Mouse (Mus musculus) CH12.LX (cell line): ENCODE measurements around the gene Ifitm5. TPM values are rescaled to one million over a fixed set of nuclear protein-coding genes. Genes with fewer than 3 reads are reported as not detected.

Experiments
- DNase-seq: peaks from one replicate; pipeline ENCODE4 v3.0.0-alpha.2; 2013; ENCODE audit errors: extremely low read depth
- H3K27ac ChIP-seq: 2 replicates; pipeline ENCODE4 v1.5.1; 2012; ENCODE audit warnings: low read depth, mild to moderate bottlenecking, control low read depth, moderate library complexity; ENCODE audit not compliant: insufficient read depth
- H3K27me3 ChIP-seq: replicated peaks from 2 replicates; pipeline ENCODE3; 2012; ENCODE audit warnings: inconsistent platforms
- H3K36me3 ChIP-seq, 2 experiments: replicated peaks in 1 of 2; 2 replicates each; pipeline versions ENCODE3 to v1.6.1; 2012; ENCODE audit warnings: inconsistent platforms in 1 of 2, low read length in 1 of 2, mild to moderate bottlenecking in 1 of 2, mixed read lengths in 1 of 2, moderate library complexity in 1 of 2; ENCODE audit not compliant: control insufficient read depth in 1 of 2, insufficient read depth in 1 of 2
- H3K4me1 ChIP-seq, 2 experiments: 2 replicates each; pipeline ENCODE4 v1.6.1; 2012; ENCODE audit warnings: inconsistent platforms in 1 of 2, moderate library complexity in 1 of 2; ENCODE audit not compliant: insufficient read depth in 2 of 2, control insufficient read depth in 1 of 2
- H3K4me2 ChIP-seq: 2 replicates; pipeline ENCODE4 v1.6.1; 2012; ENCODE audit warnings: low read depth, mild to moderate bottlenecking, control low read depth; ENCODE audit not compliant: poor library complexity, insufficient read depth, severe bottlenecking
- H3K4me3 ChIP-seq, 3 experiments: fragments of 150-350 bp in 1 of 3; sonication (generic) in 1 of 3; replicated peaks in 1 of 3; 2 replicates each; pipeline versions ENCODE3 to v1.5.1; 2011 to 2012; ENCODE audit warnings: low read depth in 2 of 3, low read length in 2 of 3, mild to moderate bottlenecking in 2 of 3, moderate library complexity in 2 of 3, control low read depth in 1 of 3, improper control_type of control experiment in 1 of 3, inconsistent platforms in 1 of 3, mixed read lengths in 1 of 3; ENCODE audit not compliant: poor library complexity in 1 of 3
- H3K79me2 ChIP-seq: replicated peaks from 2 replicates; pipeline ENCODE4 v1.6.1; 2012; ENCODE audit warnings: mild to moderate bottlenecking, moderate library complexity; ENCODE audit not compliant: control insufficient read depth, poor library complexity, insufficient read depth, severe bottlenecking; ENCODE audit errors: extremely low read depth
- H3K9ac ChIP-seq: 2 replicates; pipeline ENCODE4 v1.6.1; 2012; ENCODE audit warnings: low read depth, mild to moderate bottlenecking, control low read depth, moderate library complexity; ENCODE audit not compliant: insufficient read depth
- H3K9me3 ChIP-seq: replicated peaks from 2 replicates; pipeline ENCODE3; 2012; ENCODE audit warnings: low read length, inconsistent platforms, mixed read lengths
- CTCF ChIP-seq, 2 experiments: IDR thresholded peaks in 1 of 2; conservative IDR thresholded peaks in 1 of 2; 2 replicates each; pipeline ENCODE4 v1.5.1; 2011 to 2012; ENCODE audit warnings: low read depth in 2 of 2, low read length in 2 of 2, improper control_type of control experiment in 1 of 2, inconsistent platforms in 1 of 2, mild to moderate bottlenecking in 1 of 2, moderate library complexity in 1 of 2
- E2F4 ChIP-seq: IDR thresholded peaks from 2 replicates; pipeline ENCODE4 v1.6.1; 2011; ENCODE audit warnings: low read depth, low read length, improper control_type of control experiment; ENCODE audit not compliant: insufficient replicate concordance
- ELF1 ChIP-seq: IDR thresholded peaks from 2 replicates; pipeline ENCODE4 v1.6.1; 2014; ENCODE audit warnings: low read depth, mild to moderate bottlenecking, inconsistent platforms, low read length, improper control_type of control experiment
- EP300 ChIP-seq: IDR thresholded peaks from 2 replicates; pipeline ENCODE4 v1.6.1; 2011; ENCODE audit warnings: low read length, improper control_type of control experiment
- GABPA ChIP-seq: IDR thresholded peaks from 2 replicates; pipeline ENCODE4 v1.6.1; 2012; ENCODE audit warnings: low read depth, low read length, improper control_type of control experiment, inconsistent platforms; ENCODE audit not compliant: insufficient replicate concordance
- IRF4 ChIP-seq: IDR thresholded peaks from 2 replicates; pipeline ENCODE4 v1.6.1; 2014; ENCODE audit warnings: low read depth, mild to moderate bottlenecking, inconsistent platforms, low read length, improper control_type of control experiment
- JUN ChIP-seq: IDR thresholded peaks from 2 replicates; pipeline ENCODE4 v1.6.1; 2011; ENCODE audit warnings: low read depth, mild to moderate bottlenecking, low read length, improper control_type of control experiment, moderate library complexity; ENCODE audit not compliant: insufficient read depth
- JUND ChIP-seq: conservative IDR thresholded peaks from 2 replicates; pipeline ENCODE4 v1.6.1; 2011; ENCODE audit warnings: low read depth, low read length, improper control_type of control experiment
- MAZ ChIP-seq: IDR thresholded peaks from 2 replicates; pipeline ENCODE4 v1.6.1; 2012; ENCODE audit warnings: low read depth, mild to moderate bottlenecking, inconsistent platforms, low read length, improper control_type of control experiment, moderate library complexity
- MYC ChIP-seq: IDR thresholded peaks from 2 replicates; pipeline ENCODE4 v1.6.1; 2011; ENCODE audit warnings: low read depth, mild to moderate bottlenecking, improper control_type of control experiment, low read length
- NELFE ChIP-seq: IDR thresholded peaks from 2 replicates; pipeline ENCODE4 v1.6.1; 2011; ENCODE audit warnings: low read depth, low read length, improper control_type of control experiment
- PAX5 ChIP-seq: IDR thresholded peaks from 2 replicates; pipeline ENCODE4 v1.6.1; 2012; ENCODE audit warnings: low read length, inconsistent platforms, mixed read lengths
- RAD21 ChIP-seq: IDR thresholded peaks from 2 replicates; pipeline ENCODE4 v1.6.1; 2011; ENCODE audit warnings: low read depth, mild to moderate bottlenecking, low read length, improper control_type of control experiment, moderate library complexity
- RCOR1 ChIP-seq: conservative IDR thresholded peaks from 2 replicates; pipeline ENCODE4 v1.6.1; 2012; ENCODE audit warnings: low read depth, mild to moderate bottlenecking, inconsistent platforms, low read length, improper control_type of control experiment
- SIN3A ChIP-seq: IDR thresholded peaks from 2 replicates; pipeline ENCODE4 v1.6.1; 2012; ENCODE audit warnings: low read length, improper control_type of control experiment, inconsistent platforms
- SMC3 ChIP-seq: IDR thresholded peaks from 2 replicates; pipeline ENCODE4 v1.6.1; 2011; ENCODE audit warnings: low read depth, low read length, improper control_type of control experiment
- TCF12 ChIP-seq: IDR thresholded peaks from 2 replicates; pipeline ENCODE4 v1.6.1; 2014; ENCODE audit warnings: low read depth, mild to moderate bottlenecking, inconsistent platforms, low read length, improper control_type of control experiment
- USF1 ChIP-seq: IDR thresholded peaks from 2 replicates; pipeline ENCODE4 v1.6.1; 2014; ENCODE audit warnings: low read depth, mild to moderate bottlenecking, inconsistent platforms, low read length, improper control_type of control experiment
- USF2 ChIP-seq: conservative IDR thresholded peaks from 2 replicates; pipeline ENCODE4 v1.6.1; 2011; ENCODE audit warnings: low read depth, low read length, improper control_type of control experiment
- ZC3H11A ChIP-seq: IDR thresholded peaks from 2 replicates; pipeline ENCODE4 v1.6.1; 2012; ENCODE audit warnings: low read depth, mild to moderate bottlenecking, inconsistent platforms, low read length, improper control_type of control experiment
- ZNF384 ChIP-seq: IDR thresholded peaks from 2 replicates; pipeline ENCODE4 v1.6.1; 2012; ENCODE audit warnings: low read depth, low read length, improper control_type of control experiment, inconsistent platforms
- dilution Hi-C: fragments of 300-500 bp; cut with MboI; formaldehyde crosslinking; loops from 2 replicates; pipeline ENCODE4 v1.14.3; 2020; ENCODE audit warnings: low sequenced_read_pairs; ENCODE audit not compliant: extremely low pct_unique_long_range_greater_than_20kb, extremely low pct_ligation_motif_present
- in situ Hi-C: fragments of 300-500 bp; cut with MboI; formaldehyde crosslinking; loops from 3 replicates; pipeline ENCODE4 v1.14.3; 2019; ENCODE audit warnings: low sequenced_read_pairs, low pct_ligation_motif_present, low pct_unique_long_range_greater_than_20kb, mixed read lengths
- polyA plus RNA-seq: library from polyadenylated mRNA; unstranded; fragments of >175 nt; gene quantifications from 2 replicates; pipeline ENCODE4 v1.2.1, GENCODE M21; 2012; ENCODE audit warnings: low read depth; ENCODE audit not compliant: insufficient read length
- total RNA-seq, 2 experiments: library from RNA; depleted of rRNA; stranded (reverse); fragments of 300-350 nt in 1 of 2; fragments of >200 nt in 1 of 2; gene quantifications; 2 replicates each; pipeline ENCODE4 v1.2.3; 2012 to 2014

The Ifitm5 gene
- total and polyA plus RNA-seq, 3 experiments: 0.68 to 0.71 TPM; not detected in 1

- in situ Hi-C loops: no loop called here
Measured at GRCm38 (mm10) chr7:140960026-140960425, 9.9 kb upstream of the Ifitm5 start.

GRCm38 (mm10) chr7:140959181-140959901 lies 9.2 kb upstream of the Ifitm5 start:
- no peak overlapping the region for H3K9ac ChIP-seq
- peak; percentile 61 for DNase-seq
- in situ Hi-C loops: loop anchor here (5.0 kb wide), 2 partner anchors 53 to 93 kb away; partner anchors contain the start of gene Ifitm3

More at GRCm38 (mm10) chr7:140960026-140960425, 9.9 kb upstream of the Ifitm5 start:
- no peak overlapping the region for H3K9ac ChIP-seq
- H3K4me3 ChIP-seq: no peak overlapping the region
- no peaks in the 10 kb centered on the region for H3K79me2 ChIP-seq
- DNase-seq: no peak
- TF ChIP-seq NELFE (no peak), TCF12 (no peak), RCOR1 (no peak), PAX5 (no peak), SIN3A (no peak), ZNF384 (no peak), RAD21 (no peak), USF2 (no peak), USF1 (no peak), EP300 (no peak), JUN (no peak), MAZ (no peak), ELF1 (no peak)
- no peaks in the 10 kb centered on the region for H3K36me3 ChIP-seq
- H3K27ac ChIP-seq: no peak overlapping the region
- H3K9me3 ChIP-seq: no peaks in the 10 kb centered on the region
- H3K4me1 ChIP-seq: peaks cover 0 to 12% of the 10 kb centered on the region in 2 experiments; a peak in 3 of 4 replicates
- no peak overlapping the region for H3K4me2 ChIP-seq
- dilution Hi-C loops: no loop called here
- H3K27me3 ChIP-seq: no peaks in the 10 kb centered on the region

More at GRCm38 (mm10) chr7:140959181-140959901, 9.2 kb upstream of the Ifitm5 start:
- TF ChIP-seq JUND: peak; percentile 47; the same call in 1 of the 2 replicates
- no peak for TF ChIP-seq E2F4
- 0 out of 2 replicates have a peak, but pooled peaks have one; percentile 37 for TF ChIP-seq ELF1
- TF ChIP-seq MAZ: no peak
- peak; percentile 35; the same call in 1 of the 2 replicates for TF ChIP-seq IRF4
- peak in 1 of 2 experiments; percentile 96; a peak in 2 of 4 replicates for TF ChIP-seq CTCF (conservative IDR thresholded peaks at IDR 0.05 in 1 of 2, IDR thresholded peaks at IDR 0.05 in 1 of 2; ENCODE audit: low read depth in 2 of 2, low read length in 2 of 2)
- TF ChIP-seq SMC3: peak; percentile 98
- peak; percentile 88 for TF ChIP-seq ZC3H11A
- TF ChIP-seq GABPA: no peak
- 0 out of 2 replicates have a peak, but pooled peaks have one; percentile 53 for TF ChIP-seq MYC
- TF ChIP-seq RAD21: peak; percentile 97
- peaks cover 0 to 14% of the 10 kb centered on the region in 2 experiments; a peak in 3 of 4 replicates for H3K4me1 ChIP-seq
- dilution Hi-C loops: no loop called here
- H3K27ac ChIP-seq: no peak overlapping the region
- H3K4me3 ChIP-seq: no peak overlapping the region
- H3K9me3 ChIP-seq: no peaks in the 10 kb centered on the region
- no peak overlapping the region for H3K4me2 ChIP-seq
- no peaks in the 10 kb centered on the region; the same call in 1 of the 2 replicates for H3K79me2 ChIP-seq
- H3K36me3 ChIP-seq: no peaks in the 10 kb centered on the region
- no peaks in the 10 kb centered on the region for H3K27me3 ChIP-seq
